Mouse (Mus musculus): ENCODE measurements at regions not wholly inside any gene's neighbourhood (a gene's known extent, or its start where the extent isn't known, plus 50 kb on each side); places are given as distances from the start of the nearest gene placed in this dataset.

- no peak for DNase-seq
Observed at GRCm38 (mm10) chr7:119089931-119090330, 94.5 kb downstream of the Gpr139 start.

DNA sequence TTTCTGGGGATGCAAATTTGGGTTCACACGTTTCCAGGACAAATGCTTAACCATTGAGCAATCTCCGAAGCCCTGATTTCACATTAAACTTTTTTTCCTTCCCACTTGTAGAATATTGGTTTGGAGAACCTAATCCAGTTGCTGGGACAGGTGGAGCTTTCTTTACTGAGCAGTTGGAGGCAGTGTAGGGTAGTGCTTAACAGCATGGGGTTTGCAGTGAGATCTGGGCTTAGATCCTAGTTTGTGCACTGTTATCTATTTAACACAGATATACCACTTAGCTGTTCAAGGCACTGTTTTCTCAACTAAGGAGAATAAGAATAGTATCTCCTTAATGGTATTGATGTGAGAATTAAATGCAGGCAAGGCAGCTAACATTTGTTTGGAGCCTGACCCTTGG is 93.5 kb upstream of the Gprc5b start:
- no peak for DNase-seq

- no peak for DNase-seq
Observed at GRCm38 (mm10) chr7:119087723-119088419, 92.9 kb upstream of the Gprc5b start.

GRCm38 (mm10) chr7:119085696-119086451 is 90.9 kb upstream of the Gprc5b start:
- no peak for DNase-seq

DNA sequence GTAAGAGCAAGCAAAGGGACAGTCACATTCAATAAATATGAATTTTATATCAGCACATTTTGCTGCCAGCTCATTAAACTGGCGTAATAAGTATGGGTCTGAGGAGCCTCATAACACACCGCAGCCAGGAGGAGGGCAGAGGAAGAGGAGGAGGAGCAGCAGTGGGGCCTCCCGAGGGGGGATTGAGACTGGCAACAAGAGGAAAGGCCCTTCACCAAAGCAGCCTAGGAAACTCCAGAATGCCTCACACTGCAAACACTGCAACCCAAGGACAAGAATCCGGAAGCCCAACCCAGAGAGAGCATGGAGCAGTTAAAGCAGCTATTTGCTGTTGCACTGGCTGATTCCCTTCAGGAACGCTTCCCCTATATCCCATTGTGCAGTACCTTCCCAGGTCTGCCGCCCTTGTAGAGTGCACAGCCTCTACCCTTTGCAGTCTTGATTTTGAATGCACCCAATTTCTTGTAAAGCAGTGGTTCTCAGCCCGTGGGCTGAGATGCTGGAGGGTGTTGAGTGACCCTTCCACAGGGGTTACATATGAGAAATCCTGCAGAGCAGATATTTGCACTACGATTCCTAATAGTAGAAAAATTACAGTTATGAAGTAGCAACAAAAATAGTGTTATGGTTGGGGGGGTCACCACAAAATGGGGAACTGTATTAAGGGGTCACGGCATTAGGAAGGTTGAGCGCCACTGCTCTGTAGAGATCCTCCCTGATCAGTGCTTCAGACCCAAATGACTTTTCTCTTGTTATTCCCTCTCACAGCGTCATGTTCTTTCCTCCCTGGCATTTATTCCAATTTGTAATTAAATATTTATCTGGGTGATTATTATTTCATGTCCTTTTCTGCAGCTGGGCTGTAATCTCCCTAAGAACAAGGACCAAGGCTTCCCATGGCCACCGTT is 82.0 kb upstream of the Gprc5b start:
- DNase-seq = peak; percentile 10

GRCm38 (mm10) chr7:119066026-119066425 is 71.0 kb upstream of the Gprc5b start:
- no peak for DNase-seq

All from liver (tissue).